Mouse (Mus musculus) kidney, adult 2 months (tissue): Measurements from ENCODE around the gene Fkbp4. TPM values are rescaled to one million over a fixed set of nuclear protein-coding genes. Genes with fewer than 3 reads are reported as not detected.

ENCODE experiments used
- DNase-seq: peaks from one replicate; pipeline ENCODE4 v3.0.0; 2021
- H3K27ac ChIP-seq: fragments of 200-500 bp; 2 replicates; pipeline ENCODE4 v1.5.1; 2012; ENCODE audit warnings: low read depth, low read length, control low read depth, inconsistent platforms; ENCODE audit not compliant: insufficient read depth
- H3K27me3 ChIP-seq: fragments of 200-500 bp; replicated peaks from 2 replicates; pipeline ENCODE4 v1.6.1; 2012; ENCODE audit warnings: mild to moderate bottlenecking, moderate library complexity, low read length, inconsistent platforms; ENCODE audit not compliant: control insufficient read depth, insufficient read depth
- H3K36me3 ChIP-seq: fragments of 200-500 bp; 2 replicates; pipeline ENCODE4 v1.6.1; 2012; ENCODE audit warnings: mild to moderate bottlenecking, moderate library complexity, low read length, inconsistent platforms; ENCODE audit not compliant: control insufficient read depth, insufficient read depth
- H3K4me1 ChIP-seq: fragments of 200-500 bp; 2 replicates; pipeline ENCODE4 v1.6.1; 2011; ENCODE audit warnings: low read length; ENCODE audit not compliant: control insufficient read depth, insufficient read depth
- H3K4me3 ChIP-seq: fragments of 200-500 bp; 2 replicates; pipeline ENCODE4 v1.5.1; 2011; ENCODE audit warnings: mild to moderate bottlenecking, low read depth, low read length, control low read depth; ENCODE audit not compliant: insufficient read depth
- CTCF ChIP-seq: fragments of 200-500 bp; conservative IDR thresholded peaks from 2 replicates; pipeline ENCODE4 v1.5.1; 2011; ENCODE audit warnings: low read depth, mild to moderate bottlenecking, control low read depth, low read length, moderate library complexity, mixed read lengths; ENCODE audit not compliant: insufficient read depth, insufficient read length
- POLR2A ChIP-seq: fragments of 200-500 bp; IDR thresholded peaks from one replicate; pipeline ENCODE4 v1.6.1; 2011; ENCODE audit warnings: low read depth, low read length, control low read depth
- WGBS: fragments of 180-500 bp; shearing (Covaris S2); methylation state at CpG from one replicate; pipeline ENCODE4 v1.1.7; 2018; 5-methylcytosine and 5-hydroxymethylcytosine counted together
- polyA plus RNA-seq: library from polyadenylated mRNA; depleted of rRNA; stranded (reverse); fragments of >200 nt; gene quantifications from 2 replicates; pipeline ENCODE4 v1.2.3, GENCODE M21; 2012

Gene Fkbp4
- polyA plus RNA-seq, 1 experiment, result 166 TPM

DNA sequence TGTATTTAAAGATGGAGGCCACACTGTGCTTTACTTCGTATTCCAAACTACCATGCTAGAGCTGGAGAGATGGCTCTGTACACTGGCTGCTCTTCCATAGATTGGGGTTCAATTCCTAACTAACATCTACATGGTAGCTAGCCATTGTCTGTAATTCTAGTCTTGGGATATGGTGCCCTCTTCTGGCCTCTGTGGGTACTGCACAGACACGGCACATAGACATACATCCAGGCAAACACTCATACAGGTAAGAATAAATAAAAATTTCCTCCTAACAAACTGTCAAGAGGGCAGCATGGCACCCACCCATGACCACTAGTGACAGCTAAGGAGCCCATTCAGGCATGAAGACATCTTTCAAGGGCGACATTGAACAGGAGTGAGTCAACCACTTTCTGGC, 27.4 kb downstream of the Fkbp4 start:
- Histone ChIP-seq H3K4me3 (no peak overlapping the region), H3K27ac (no peak overlapping the region), H3K36me3 (no peaks in the 10 kb centered on the region; the same call in none of the 2 replicates), H3K4me1 (no peaks in the 10 kb centered on the region), H3K27me3 (no peaks in the 10 kb centered on the region)
- peak; percentile 80 for DNase-seq
- WGBS, result 11% methylated on average over 3 of the region's 3 CpGs
- TF ChIP-seq CTCF, result peak; percentile 85
- TF ChIP-seq POLR2A, result no peak

DNA sequence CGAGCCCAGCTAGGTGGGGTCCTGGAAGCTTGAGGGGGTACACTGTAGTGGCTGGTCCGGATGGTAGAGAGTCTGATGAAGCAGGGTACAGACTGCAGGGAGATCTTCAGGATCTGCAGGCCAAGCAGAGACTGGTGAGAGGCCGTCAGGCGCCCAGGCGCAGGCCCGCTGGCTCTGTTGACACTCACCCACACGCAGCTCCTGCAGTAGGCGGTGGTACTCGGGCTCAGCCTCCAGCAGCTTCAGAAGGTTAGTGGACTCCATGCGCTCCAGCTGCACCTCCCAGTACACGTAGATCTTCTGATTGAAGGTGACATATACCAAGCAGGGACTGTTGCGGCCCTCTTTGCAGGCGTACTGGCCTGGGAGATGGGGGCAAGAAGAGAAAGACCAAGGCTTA, 28.2 kb downstream of the Fkbp4 start:
- no peak for TF ChIP-seq POLR2A
- no peak for TF ChIP-seq CTCF
- H3K27ac ChIP-seq, result no peak overlapping the region
- no peaks in the 10 kb centered on the region for H3K4me1 ChIP-seq
- H3K27me3 ChIP-seq, result no peaks in the 10 kb centered on the region
- no peak overlapping the region for H3K4me3 ChIP-seq
- DNase-seq, result no peak
- no peaks in the 10 kb centered on the region; the same call in none of the 2 replicates for H3K36me3 ChIP-seq
- 96% methylated on average over 13 of the region's 13 CpGs for WGBS

GRCm38 (mm10) chr6:128408544-128409125, 29.8 kb downstream of the Fkbp4 start:
- WGBS, result 64% methylated on average over 7 of the region's 7 CpGs
- no peaks in the 10 kb centered on the region; the same call in none of the 2 replicates for H3K36me3 ChIP-seq
- TF ChIP-seq CTCF (no peak), POLR2A (no peak)
- no peaks in the 10 kb centered on the region for H3K4me1 ChIP-seq
- no peak overlapping the region for H3K4me3 ChIP-seq
- no peaks in the 10 kb centered on the region for H3K27me3 ChIP-seq
- H3K27ac ChIP-seq, result no peak overlapping the region
- DNase-seq, result peak; percentile 50

- no peaks in the 10 kb centered on the region; the same call in 1 of the 2 replicates for H3K36me3 ChIP-seq
- H3K27me3 ChIP-seq, result no peaks in the 10 kb centered on the region
- no peak for DNase-seq
- TF ChIP-seq CTCF, result no peak
- no peak for TF ChIP-seq POLR2A
- H3K4me1 ChIP-seq, result peaks cover 3% of the 10 kb centered on the region; the same call in 1 of the 2 replicates
- WGBS, result 49% methylated on average over 5 of the region's 5 CpGs
- no peak overlapping the region for H3K4me3 ChIP-seq
- H3K27ac ChIP-seq, result no peak overlapping the region
These were observed 33.8 kb downstream of the Fkbp4 start for GRCm38 (mm10) chr6:128404708-128405107.

DNA sequence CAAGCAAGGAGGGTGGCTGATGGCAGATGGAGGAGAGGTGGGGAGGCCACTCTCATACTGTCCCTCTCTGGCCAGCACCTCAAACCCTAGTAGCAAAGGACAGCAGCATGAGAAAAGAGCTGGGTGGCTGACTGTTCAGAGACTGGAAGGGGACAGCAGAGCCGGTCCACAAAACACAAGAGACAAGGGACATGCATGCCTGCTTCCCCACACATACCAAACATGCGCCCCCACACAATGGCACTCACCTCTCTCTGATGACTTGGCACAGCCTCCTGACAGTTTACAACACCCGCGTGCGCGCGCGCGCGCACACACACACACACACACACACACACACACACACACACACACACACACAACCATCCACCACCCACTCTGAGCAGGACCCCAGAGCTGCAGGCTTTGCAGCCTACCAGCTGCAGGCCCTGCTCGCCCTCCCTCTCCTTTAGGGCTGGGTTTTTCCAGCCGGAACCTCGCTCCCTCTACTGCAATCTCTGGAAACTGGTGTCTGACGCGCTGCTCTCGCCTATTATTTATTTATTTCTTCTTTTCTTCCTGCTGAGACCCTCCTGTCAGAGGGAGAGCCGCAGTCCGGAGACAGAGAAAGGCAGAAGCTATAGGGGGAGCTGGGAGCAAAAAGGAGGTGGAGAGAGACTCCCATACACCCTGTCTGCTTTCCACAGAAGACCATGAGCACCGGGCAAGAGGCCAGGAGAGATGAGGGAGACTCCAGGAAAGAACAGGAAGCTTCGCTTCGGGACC, 38.9 kb downstream of the Fkbp4 start:
- peak overlapping the region; percentile 29; the same call in 1 of the 2 replicates for H3K4me3 ChIP-seq

DNA sequence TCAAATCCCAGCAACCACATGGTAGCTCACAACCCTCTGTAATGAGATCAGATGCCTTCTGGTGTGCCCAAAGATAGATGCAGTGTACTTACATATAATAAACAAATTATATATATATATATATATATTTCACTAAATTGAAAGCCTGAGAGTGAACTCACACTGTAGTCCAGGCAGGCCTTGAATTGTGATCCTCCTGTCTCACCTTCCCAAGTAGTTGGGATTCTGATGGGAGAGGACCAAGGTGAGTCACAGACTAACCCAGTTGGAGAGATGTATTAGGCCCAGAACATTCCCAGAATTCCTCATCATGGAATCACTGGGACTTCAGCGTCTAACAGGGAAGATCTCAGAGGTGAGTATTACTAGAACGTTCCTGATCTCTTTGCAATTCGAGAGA, 39.5 kb downstream of the Fkbp4 start, which contains the start of gene Nrip2:
Gene Nrip2, plus strand, starts transcription at position 301 of the 400 bp plus-strand sequence.
- TF ChIP-seq CTCF (no peak), POLR2A (no peak)
- no peak for DNase-seq
- peaks cover 3% of the 10 kb centered on the region; the same call in 1 of the 2 replicates for H3K4me1 ChIP-seq
- H3K36me3 ChIP-seq, result no peaks in the 10 kb centered on the region
- no peaks in the 10 kb centered on the region for H3K27me3 ChIP-seq
- peak within 1 kb of the TSS; percentile 19; the same call in 1 of the 2 replicates for H3K27ac ChIP-seq
- WGBS, result 59% methylated on average over 3 of the region's 3 CpGs
- peak within 1 kb of the TSS; percentile 29; the same call in 1 of the 2 replicates for H3K4me3 ChIP-seq

More for the DNA sequence above, 38.9 kb downstream of the Fkbp4 start:
- TF ChIP-seq POLR2A (no peak), CTCF (no peak)
- H3K4me1 ChIP-seq, result peaks cover 3% of the 10 kb centered on the region; the same call in 1 of the 2 replicates
- peak; percentile 27 for DNase-seq
- H3K27ac ChIP-seq, result peak overlapping the region; percentile 19; the same call in 1 of the 2 replicates
- H3K36me3 ChIP-seq, result no peaks in the 10 kb centered on the region
- no peaks in the 10 kb centered on the region for H3K27me3 ChIP-seq
- 28% methylated on average over 21 of the region's 21 CpGs for WGBS

DNA sequence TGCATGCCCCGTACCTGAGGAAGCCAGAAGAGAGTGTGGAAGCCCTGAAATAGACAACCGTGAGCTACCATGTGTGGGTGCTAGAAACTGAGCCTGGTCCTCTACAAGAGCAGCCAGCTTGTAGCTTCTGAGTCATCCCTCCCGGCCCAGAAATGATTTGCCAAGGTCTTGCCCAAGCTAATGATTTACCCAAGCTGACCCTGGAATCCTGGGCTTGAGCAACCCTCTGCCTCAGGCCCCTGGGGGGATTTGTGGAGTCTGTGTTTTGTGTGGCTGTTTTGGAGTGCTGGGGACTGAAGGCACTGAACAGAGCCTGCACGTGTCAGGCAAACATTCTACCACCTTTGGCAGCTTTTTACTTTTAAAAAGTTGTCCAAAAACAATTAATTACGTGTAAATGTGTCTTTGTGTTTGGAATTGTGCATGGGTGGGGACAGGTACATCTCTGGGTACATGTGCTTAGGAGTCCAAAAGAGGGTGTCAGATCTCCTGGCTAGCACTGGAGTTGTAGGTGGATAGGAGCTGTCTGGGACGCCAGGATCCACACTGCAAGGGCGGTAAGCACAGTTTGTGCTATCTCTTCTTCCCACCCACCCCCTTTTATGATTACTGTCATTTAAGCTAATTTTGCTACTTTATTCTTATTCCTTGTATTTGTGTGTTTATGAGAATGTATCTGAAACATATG, 40.8 kb downstream of the Fkbp4 start:
- peak; percentile 87 for DNase-seq
- WGBS, result 49% methylated on average over 7 of the region's 7 CpGs
- TF ChIP-seq CTCF, result no peak
- TF ChIP-seq POLR2A, result no peak
- Histone ChIP-seq H3K36me3 (no peaks in the 10 kb centered on the region), H3K27ac (no peak overlapping the region), H3K27me3 (no peaks in the 10 kb centered on the region), H3K4me3 (no peak overlapping the region), H3K4me1 (peaks cover 3% of the 10 kb centered on the region; the same call in 1 of the 2 replicates)
